Mouse (Mus musculus): ENCODE results near the gene Gjd3. TPM values are rescaled to one million over a fixed set of nuclear protein-coding genes. Genes with fewer than 3 reads are reported as not detected.

Gene Gjd3
- polyA plus RNA-seq, 1 experiment from 2014 or later = 0.31 TPM

- H3K27ac ChIP-seq (ENCODE audit: low read length) = no peak overlapping the region
- ATAC-seq (ENCODE audit: low read depth) = no peak
- no peak overlapping the region for H3K4me2 ChIP-seq (ENCODE audit: low read depth, low read length)
- no peaks in the 10 kb centered on the region for H3K9me3 ChIP-seq (ENCODE audit: control insufficient read depth, low read length)
- WGBS = 81% methylated on average over 7 of the region's 7 CpGs
- H3K9ac ChIP-seq (ENCODE audit: low read length) = no peak overlapping the region
- no peak overlapping the region for H3K4me3 ChIP-seq (ENCODE audit: low read length)
- no peaks in the 10 kb centered on the region for H3K36me3 ChIP-seq (ENCODE audit: control insufficient read depth, insufficient read depth, low read length)
- peaks cover 3% of the 10 kb centered on the region; the same call in 1 of the 2 replicates for H3K27me3 ChIP-seq (ENCODE audit: control insufficient read depth, insufficient read depth, low read depth, low read length)
- H3K4me1 ChIP-seq (replicated peaks; ENCODE audit: control insufficient read depth, insufficient read depth, low read length) = peaks cover 8% of the 10 kb centered on the region; the same call in 1 of the 2 replicates
Observed at GRCm38 (mm10) chr11:98985542-98985941, 2.7 kb upstream of the Gjd3 start.

- no peak overlapping the region for H3K4me2 ChIP-seq (ENCODE audit: low read depth, low read length)
- H3K4me3 ChIP-seq (ENCODE audit: low read length) = no peak overlapping the region
- H3K9ac ChIP-seq (ENCODE audit: low read length) = no peak overlapping the region
- 49% methylated on average over 8 of the region's 8 CpGs for WGBS
- peaks cover 3% of the 10 kb centered on the region; the same call in 1 of the 2 replicates for H3K27me3 ChIP-seq (ENCODE audit: control insufficient read depth, insufficient read depth, low read depth, low read length)
- H3K9me3 ChIP-seq (ENCODE audit: control insufficient read depth, low read length) = no peaks in the 10 kb centered on the region
- H3K4me1 ChIP-seq (replicated peaks; ENCODE audit: control insufficient read depth, insufficient read depth, low read length) = peaks cover 8% of the 10 kb centered on the region; the same call in 1 of the 2 replicates
- no peaks in the 10 kb centered on the region for H3K36me3 ChIP-seq (ENCODE audit: control insufficient read depth, insufficient read depth, low read length)
- H3K27ac ChIP-seq (ENCODE audit: low read length) = no peak overlapping the region
- no peak for ATAC-seq (ENCODE audit: low read depth)
Observed at GRCm38 (mm10) chr11:98983551-98983950, 735 bp upstream of the Gjd3 start.

DNA sequence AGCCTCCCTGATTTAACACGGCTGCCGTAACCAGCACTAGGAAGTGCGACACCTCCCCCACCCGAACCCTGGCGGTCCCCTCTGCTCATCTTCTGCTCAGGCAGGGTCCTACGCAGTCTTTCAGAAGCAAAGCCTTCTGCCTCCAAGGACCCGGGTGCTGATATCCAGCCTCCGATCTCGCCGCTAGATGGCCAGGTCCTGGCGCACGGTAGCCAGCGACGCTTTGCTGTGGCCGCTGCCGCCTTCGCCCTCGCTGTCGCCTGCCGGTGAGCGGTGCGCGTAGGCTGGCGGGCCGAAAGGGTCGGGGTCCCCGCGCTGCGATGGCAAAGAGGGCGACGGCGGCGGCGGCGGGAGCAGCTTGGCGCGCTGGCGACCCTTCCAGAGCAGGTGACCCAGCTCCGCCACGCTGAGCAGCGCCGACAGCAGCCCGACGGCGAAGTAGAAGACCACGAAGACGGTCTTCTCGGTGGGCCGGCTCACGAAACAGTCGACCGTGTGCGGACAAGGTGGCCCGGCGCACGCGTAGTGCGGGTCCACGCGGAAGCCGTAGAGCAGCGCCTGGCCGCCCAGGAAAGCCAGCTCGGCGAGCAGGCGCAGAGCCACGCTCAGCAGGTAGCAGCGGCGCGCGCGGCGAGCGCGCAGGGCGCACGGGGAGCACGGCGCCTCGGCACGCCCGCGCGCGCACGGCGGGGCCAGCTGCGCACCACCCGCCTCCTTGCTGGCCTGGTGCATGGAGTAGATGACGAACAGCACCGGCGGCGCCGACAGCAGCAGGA, 631 bp downstream of the Gjd3 start:
- Histone ChIP-seq H3K27me3 (ENCODE audit: control insufficient read depth, insufficient read depth, low read depth, low read length) (peaks cover 3% of the 10 kb centered on the region; the same call in 1 of the 2 replicates), H3K4me3 (ENCODE audit: low read length) (peak overlapping the region; percentile 60), H3K4me2 (ENCODE audit: low read depth, low read length) (peak overlapping the region; percentile 98), H3K27ac (ENCODE audit: low read length) (no peak overlapping the region), H3K36me3 (ENCODE audit: control insufficient read depth, insufficient read depth, low read length) (no peaks in the 10 kb centered on the region), H3K9ac (ENCODE audit: low read length) (peak overlapping the region; percentile 60), H3K4me1 (replicated peaks; ENCODE audit: control insufficient read depth, insufficient read depth, low read length) (peaks cover 8% of the 10 kb centered on the region; the same call in 1 of the 2 replicates), H3K9me3 (ENCODE audit: control insufficient read depth, low read length) (no peaks in the 10 kb centered on the region)
- ATAC-seq (ENCODE audit: low read depth) = peak; percentile 48
- WGBS = under 1% methylated on average over 94 of the region's 94 CpGs

DNA sequence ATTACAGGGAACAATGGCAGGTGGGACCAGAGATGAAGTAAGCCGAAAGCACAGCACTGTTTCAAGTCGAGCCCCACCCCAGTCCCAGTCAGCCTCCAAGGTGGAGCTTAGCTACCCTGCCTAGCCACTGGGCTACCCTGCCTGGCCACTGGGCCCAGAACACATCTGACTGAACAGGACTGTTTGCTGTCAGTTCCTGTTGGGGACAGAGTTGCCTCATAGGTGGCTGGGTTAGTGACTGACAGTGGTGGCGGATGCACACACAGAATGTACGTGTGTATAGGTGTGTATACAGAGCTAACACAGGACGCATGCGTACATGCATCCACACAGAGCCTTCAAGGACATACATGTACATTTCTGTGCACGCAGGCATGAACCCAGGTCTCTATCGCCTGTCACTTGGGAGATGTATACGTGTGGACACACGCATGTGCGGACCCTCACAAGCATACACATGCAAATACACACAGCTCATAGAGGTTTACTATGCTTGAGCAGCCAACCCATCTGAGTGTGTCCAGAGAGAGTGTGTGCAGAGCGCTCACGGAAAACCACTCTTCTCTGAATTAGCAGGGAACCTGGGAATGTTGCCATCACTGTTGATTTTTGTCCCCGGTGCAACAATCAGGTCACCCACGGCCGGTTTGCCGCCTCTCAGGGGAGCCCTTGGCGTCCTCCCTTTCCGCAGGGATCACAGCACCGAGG, 1.4 kb downstream of the Gjd3 start:
- Histone ChIP-seq H3K27me3 (ENCODE audit: control insufficient read depth, insufficient read depth, low read depth, low read length) (peaks cover 3% of the 10 kb centered on the region; the same call in 1 of the 2 replicates), H3K9ac (ENCODE audit: low read length) (peak overlapping the region; percentile 60), H3K4me1 (replicated peaks; ENCODE audit: control insufficient read depth, insufficient read depth, low read length) (peaks cover 8% of the 10 kb centered on the region; the same call in 1 of the 2 replicates), H3K4me2 (ENCODE audit: low read depth, low read length) (peak overlapping the region; percentile 98), H3K27ac (ENCODE audit: low read length) (no peak overlapping the region), H3K9me3 (ENCODE audit: control insufficient read depth, low read length) (no peaks in the 10 kb centered on the region), H3K4me3 (ENCODE audit: low read length) (peak overlapping the region; percentile 60), H3K36me3 (ENCODE audit: control insufficient read depth, insufficient read depth, low read length) (no peaks in the 10 kb centered on the region)
- ATAC-seq (ENCODE audit: low read depth) = no peak; the same call in 1 of the 2 replicates
- 36% methylated on average over 20 of the region's 20 CpGs for WGBS

DNA sequence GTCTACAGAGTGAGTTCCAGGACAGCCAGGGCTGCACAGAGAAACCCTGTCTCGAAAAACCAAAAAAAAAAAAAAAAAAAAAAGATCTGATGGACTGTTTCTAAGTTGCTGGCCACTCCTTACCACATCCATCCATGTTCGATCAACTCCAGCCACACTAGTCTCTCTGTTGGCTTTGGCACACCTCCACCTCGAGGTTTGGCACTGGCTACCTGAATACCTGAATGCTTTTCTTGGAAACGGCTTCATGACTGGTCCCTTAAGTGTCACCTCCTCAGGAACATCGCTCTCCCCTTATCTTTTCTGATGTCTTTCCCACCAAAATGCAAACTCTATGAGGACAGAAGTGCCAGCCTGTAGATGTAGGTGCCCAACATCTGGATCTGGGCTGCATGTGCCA, 3.5 kb downstream of the Gjd3 start:
- Histone ChIP-seq H3K36me3 (ENCODE audit: control insufficient read depth, insufficient read depth, low read length) (peaks cover 4% of the 10 kb centered on the region), H3K27me3 (ENCODE audit: control insufficient read depth, insufficient read depth, low read depth, low read length) (peaks cover 3% of the 10 kb centered on the region; the same call in 1 of the 2 replicates), H3K27ac (ENCODE audit: low read length) (no peak overlapping the region), H3K9ac (ENCODE audit: low read length) (no peak overlapping the region), H3K4me1 (replicated peaks; ENCODE audit: control insufficient read depth, insufficient read depth, low read length) (peaks cover 8% of the 10 kb centered on the region; the same call in 1 of the 2 replicates), H3K4me3 (ENCODE audit: low read length) (no peak overlapping the region), H3K4me2 (ENCODE audit: low read depth, low read length) (no peak overlapping the region), H3K9me3 (ENCODE audit: control insufficient read depth, low read length) (no peaks in the 10 kb centered on the region)
- 53% methylated on average over 4 of the region's 5 CpGs for whole genome bisulfite sequencing
- ATAC-seq (ENCODE audit: low read depth) = no peak

DNA sequence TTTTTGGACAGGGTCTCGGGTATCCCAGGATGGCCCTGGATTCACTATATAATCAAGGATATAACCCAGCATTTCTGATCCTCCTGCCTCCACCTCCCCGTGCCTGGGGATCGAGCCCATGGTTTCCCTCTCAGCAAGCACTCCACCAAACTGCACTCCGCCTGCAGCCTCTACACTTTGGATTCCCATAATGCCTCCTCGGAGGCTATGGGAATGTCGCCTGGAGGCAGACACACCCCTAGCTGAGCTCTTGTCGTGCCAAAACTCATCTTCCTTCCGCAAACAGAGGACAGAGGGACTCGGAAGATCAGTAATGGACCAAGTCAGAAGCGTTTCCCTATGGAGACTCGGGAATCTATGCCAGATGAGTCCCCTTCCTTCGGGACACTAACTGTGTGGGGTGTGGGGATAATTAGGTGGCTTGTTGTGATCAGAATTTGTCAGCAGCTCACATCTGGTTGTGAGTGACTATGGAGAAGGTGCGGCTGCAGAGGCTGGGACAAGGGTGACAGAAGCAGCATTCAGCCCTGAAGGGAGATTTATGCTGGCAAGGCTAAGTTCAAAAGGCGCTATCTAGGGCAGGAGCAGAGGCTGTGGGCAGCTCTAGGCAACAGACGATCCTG, 4.2 kb downstream of the Gjd3 start:
- ATAC-seq (ENCODE audit: low read depth) = peak; percentile 58
- no peak overlapping the region for H3K9ac ChIP-seq (ENCODE audit: low read length)
- no peaks in the 10 kb centered on the region for H3K9me3 ChIP-seq (ENCODE audit: control insufficient read depth, low read length)
- no peak overlapping the region for H3K4me3 ChIP-seq (ENCODE audit: low read length)
- H3K27me3 ChIP-seq (ENCODE audit: control insufficient read depth, insufficient read depth, low read depth, low read length) = peaks cover 3% of the 10 kb centered on the region; the same call in 1 of the 2 replicates
- H3K36me3 ChIP-seq (ENCODE audit: control insufficient read depth, insufficient read depth, low read length) = peaks cover 8% of the 10 kb centered on the region
- WGBS = 44% methylated on average over 15 of the region's 15 CpGs
- no peak overlapping the region for H3K27ac ChIP-seq (ENCODE audit: low read length)
- H3K4me1 ChIP-seq (replicated peaks; ENCODE audit: control insufficient read depth, insufficient read depth, low read length) = peaks cover 8% of the 10 kb centered on the region; the same call in 1 of the 2 replicates
- no peak overlapping the region for H3K4me2 ChIP-seq (ENCODE audit: low read depth, low read length)

GRCm38 (mm10) chr11:98974871-98975719, 7.7 kb downstream of the Gjd3 start:
- ATAC-seq (ENCODE audit: low read depth) = no peak
- Histone ChIP-seq H3K9ac (ENCODE audit: low read length) (no peak overlapping the region), H3K36me3 (ENCODE audit: control insufficient read depth, insufficient read depth, low read length) (peaks cover 36% of the 10 kb centered on the region), H3K27me3 (ENCODE audit: control insufficient read depth, insufficient read depth, low read depth, low read length) (no peaks in the 10 kb centered on the region), H3K9me3 (ENCODE audit: control insufficient read depth, low read length) (no peaks in the 10 kb centered on the region), H3K4me1 (replicated peaks; ENCODE audit: control insufficient read depth, insufficient read depth, low read length) (peaks cover 13% of the 10 kb centered on the region), H3K4me2 (ENCODE audit: low read depth, low read length) (no peak overlapping the region), H3K27ac (ENCODE audit: low read length) (no peak overlapping the region), H3K4me3 (ENCODE audit: low read length) (no peak overlapping the region)
- 54% methylated on average over 5 of the region's 5 CpGs for WGBS

GRCm38 (mm10) chr11:98974213-98974612, 8.6 kb downstream of the Gjd3 start:
- Histone ChIP-seq H3K4me1 (replicated peaks; ENCODE audit: control insufficient read depth, insufficient read depth, low read length) (peaks cover 22% of the 10 kb centered on the region), H3K4me2 (ENCODE audit: low read depth, low read length) (no peak overlapping the region), H3K9ac (ENCODE audit: low read length) (no peak overlapping the region), H3K9me3 (ENCODE audit: control insufficient read depth, low read length) (no peaks in the 10 kb centered on the region), H3K27me3 (ENCODE audit: control insufficient read depth, insufficient read depth, low read depth, low read length) (no peaks in the 10 kb centered on the region), H3K36me3 (ENCODE audit: control insufficient read depth, insufficient read depth, low read length) (peaks cover 39% of the 10 kb centered on the region), H3K4me3 (ENCODE audit: low read length) (no peak overlapping the region), H3K27ac (ENCODE audit: low read length) (no peak overlapping the region)
- WGBS = 71% methylated on average over 6 of the region's 6 CpGs
- no peak for ATAC-seq (ENCODE audit: low read depth)

Measured in lung, embryonic 16.5 days (tissue).